40 mouse cellular contexts compared by ENCODE assay signal in genomic region chr11:120545964-120546363, GRCm38 (mm10). TPM values are rescaled to one million over a fixed set of nuclear protein-coding genes. Genes with fewer than 3 reads are reported as not detected.
DNase-seq lines count a peak whose midpoint lies in the region; ATAC-seq and TF ChIP-seq lines count a peak whose summit lies in the region.
"Had no signal": no experiment of that assay in that cellular context is flagged by ENCODE, and none has a peak within 500 bp of the region (broad histone marks: within the 10 kb centered on the region; RNA-seq: fewer than 3 reads in every experiment).

No protein-coding gene starts in this region.

- 92% methylated on average over 3 of the region's 3 CpGs for WGBS in kidney, embryonic 15.5 days
- WGBS in neural tube, embryonic 13.5 days: 96% methylated on average over 3 of the region's 3 CpGs
- 92% methylated on average over 3 of the region's 3 CpGs for WGBS in neural tube, embryonic 15.5 days
- 95% methylated on average over 3 of the region's 3 CpGs for WGBS in midbrain, postnatal 0 days

- no peak overlapping the region for H3K4me3 ChIP-seq in kidney, embryonic 15.5 days (replicated peaks)
- H3K4me3 ChIP-seq in neural tube, embryonic 13.5 days: no peak overlapping the region
- no peak overlapping the region for H3K4me3 ChIP-seq in neural tube, embryonic 15.5 days (replicated peaks)
- H3K4me3 ChIP-seq in midbrain, postnatal 0 days (ENCODE audit: low read depth, low read length): no peak overlapping the region
- H3K4me3 ChIP-seq: embryonic facial prominence, embryonic 13.5 days; forebrain, embryonic 10.5 days; forebrain, embryonic 15.5 days; heart, embryonic 10.5 days; hindbrain, embryonic 15.5 days; limb, embryonic 10.5 days; limb, embryonic 15.5 days; liver, embryonic 15.5 days had no signal

- H3K36me3 ChIP-seq in kidney, embryonic 15.5 days: peaks cover 49% of the 10 kb centered on the region
- H3K36me3 ChIP-seq in neural tube, embryonic 13.5 days: peaks cover 44% of the 10 kb centered on the region
- peaks cover 32% of the 10 kb centered on the region for H3K36me3 ChIP-seq in neural tube, embryonic 15.5 days
- H3K36me3 ChIP-seq in midbrain, postnatal 0 days (ENCODE audit: insufficient read depth, low read length): peaks cover 28% of the 10 kb centered on the region

- peak; percentile 48 for DNase-seq in gastrocnemius, adult 18-20 months (ENCODE audit: low spot score)
- no peak for DNase-seq in gastrocnemius, postnatal 25 days
- peak; percentile 60 for DNase-seq in kidney, adult 11 months
- no peak for DNase-seq in left cerebral cortex, postnatal 10 days (ENCODE audit: extremely low spot score in 1 of 2, low spot score in 2 of 2)
- no peak for DNase-seq in midbrain, postnatal 0 days (ENCODE audit: low spot score)
- DNase-seq: adrenal gland, adult 2 months; adrenal gland, postnatal 36 days; cerebellum, adult 18-20 months; cerebellum, postnatal 10 days; lung, embryonic 14.5 days; lung, postnatal 14 days; right cerebral cortex, postnatal 4 days; thymus, adult 18-20 months; thymus, postnatal 36 days had no signal

- ATAC-seq in kidney, embryonic 15.5 days (replicated peaks; ENCODE audit: low FRiP score): no peak
- no peak for ATAC-seq in neural tube, embryonic 13.5 days (ENCODE audit: low read depth)
- ATAC-seq in neural tube, embryonic 15.5 days (ENCODE audit: low FRiP score): no peak
- no peak for ATAC-seq in midbrain, postnatal 0 days (ENCODE audit: low FRiP score)
- ATAC-seq: activated CD4-positive, CD25-positive, alpha-beta regulatory T cell, adult 4 months; forebrain, embryonic 15.5 days; inflammation-experienced regulatory T-cells, adult 6 months had no signal

- H3K27ac ChIP-seq in kidney, embryonic 15.5 days: no peak overlapping the region
- no peak overlapping the region for H3K27ac ChIP-seq in neural tube, embryonic 13.5 days (replicated peaks)
- no peak overlapping the region for H3K27ac ChIP-seq in neural tube, embryonic 15.5 days (replicated peaks)
- no peak overlapping the region for H3K27ac ChIP-seq in midbrain, postnatal 0 days (ENCODE audit: low read depth, low read length)
- H3K27ac ChIP-seq: embryonic facial prominence, embryonic 13.5 days; forebrain, embryonic 10.5 days; forebrain, embryonic 15.5 days; heart, embryonic 10.5 days; hindbrain, embryonic 15.5 days; limb, embryonic 10.5 days; limb, embryonic 15.5 days; liver, embryonic 15.5 days; stomach, postnatal 0 days had no signal

- TF ChIP-seq CTCF in midbrain, postnatal 0 days (IDR thresholded peaks at IDR 0.05): no peak

- intact Hi-C loops in left cerebral cortex, postnatal 10 days (cut with DNase I): no loop called here

- H3K9me3 ChIP-seq in kidney, embryonic 15.5 days (replicated peaks): no peaks in the 10 kb centered on the region
- no peaks in the 10 kb centered on the region for H3K9me3 ChIP-seq in neural tube, embryonic 13.5 days
- no peaks in the 10 kb centered on the region for H3K9me3 ChIP-seq in neural tube, embryonic 15.5 days (replicated peaks)
- no peaks in the 10 kb centered on the region for H3K9me3 ChIP-seq in midbrain, postnatal 0 days (ENCODE audit: low read length)
- H3K9me3 ChIP-seq: embryonic facial prominence, embryonic 13.5 days; forebrain, embryonic 10.5 days; forebrain, embryonic 15.5 days; heart, embryonic 10.5 days; hindbrain, embryonic 15.5 days; limb, embryonic 10.5 days; limb, embryonic 15.5 days; liver, embryonic 15.5 days had no signal

- no peaks in the 10 kb centered on the region for H3K27me3 ChIP-seq in kidney, embryonic 15.5 days
- H3K27me3 ChIP-seq in neural tube, embryonic 13.5 days: no peaks in the 10 kb centered on the region
- H3K27me3 ChIP-seq in neural tube, embryonic 15.5 days (replicated peaks): no peaks in the 10 kb centered on the region
- H3K27me3 ChIP-seq in midbrain, postnatal 0 days (ENCODE audit: insufficient read depth, low read length): no peaks in the 10 kb centered on the region
- H3K27me3 ChIP-seq: CH12.LX; embryonic facial prominence, embryonic 13.5 days; forebrain, embryonic 15.5 days; hindbrain, embryonic 15.5 days; limb, embryonic 15.5 days; liver, embryonic 15.5 days had no signal

- H3K4me2 ChIP-seq in kidney, embryonic 15.5 days: no peak overlapping the region
- H3K4me2 ChIP-seq in neural tube, embryonic 13.5 days: no peak overlapping the region
- no peak overlapping the region for H3K4me2 ChIP-seq in neural tube, embryonic 15.5 days
- no peak overlapping the region for H3K4me2 ChIP-seq in midbrain, postnatal 0 days (ENCODE audit: low read depth, low read length, poor library complexity, severe bottlenecking)
- H3K4me2 ChIP-seq: embryonic facial prominence, embryonic 13.5 days; forebrain, embryonic 15.5 days; hindbrain, embryonic 15.5 days; limb, embryonic 15.5 days; liver, embryonic 15.5 days; lung, embryonic 14.5 days; midbrain, embryonic 11.5 days had no signal

- H3K9ac ChIP-seq in kidney, embryonic 15.5 days: no peak overlapping the region
- 0 out of 2 replicates have a peak overlapping the region, but pooled peaks have one; percentile 17 for H3K9ac ChIP-seq in neural tube, embryonic 13.5 days
- no peak overlapping the region for H3K9ac ChIP-seq in neural tube, embryonic 15.5 days (replicated peaks)
- H3K9ac ChIP-seq in midbrain, postnatal 0 days (replicated peaks; ENCODE audit: low read length, poor library complexity, severe bottlenecking): no peak overlapping the region
- H3K9ac ChIP-seq: embryonic facial prominence, embryonic 13.5 days; forebrain, embryonic 15.5 days; hindbrain, embryonic 15.5 days; limb, embryonic 15.5 days; liver, embryonic 15.5 days; lung, embryonic 14.5 days had no signal

- H3K4me1 ChIP-seq in kidney, embryonic 15.5 days: peaks cover 44% of the 10 kb centered on the region
- H3K4me1 ChIP-seq in neural tube, embryonic 13.5 days (replicated peaks): peaks cover 33% of the 10 kb centered on the region
- H3K4me1 ChIP-seq in neural tube, embryonic 15.5 days: peaks cover 41% of the 10 kb centered on the region
- H3K4me1 ChIP-seq in midbrain, postnatal 0 days (ENCODE audit: insufficient read depth, low read length): peaks cover 14% of the 10 kb centered on the region

RNA-seq across cellular contexts. Expression of gene Mcrip1, which starts 3.6 kb away (rescaled TPM):
- 10 to 100 TPM; 18.4 to 22.7 TPM for total RNA-seq in gastrocnemius, adult 18-20 months (2021)
- 10 to 100 TPM; 21.4 to 23.7 TPM for total RNA-seq in gastrocnemius, postnatal 25 days (2021)
- 199 and 212 TPM in 2 replicates for polyA plus RNA-seq in kidney, embryonic 15.5 days (2015; fragmentation: Nextera tagmentation; extraction: Ambion mirVana)
- 201 and 236 TPM in 2 replicates for polyA plus RNA-seq in neural tube, embryonic 13.5 days (2015; fragmentation: Nextera tagmentation; extraction: Ambion mirVana)
- 229 and 235 TPM in 2 replicates for polyA plus RNA-seq in neural tube, embryonic 15.5 days (2015; fragmentation: Nextera tagmentation; extraction: Ambion mirVana)
- 100 to 1,000 TPM; 103 to 110 TPM for total RNA-seq in left cerebral cortex, postnatal 10 days (2021)
- total RNA-seq in midbrain, postnatal 0 days (2014; rRNA removed): 132 and 138 TPM in 2 replicates
- 243 and 270 TPM in 2 replicates for polyA plus RNA-seq in midbrain, postnatal 0 days (2015; fragmentation: Nextera tagmentation; extraction: Ambion mirVana)

RNA-seq across cellular contexts. Expression of gene Ppp1r27, which starts 5.0 kb away (rescaled TPM):
- total RNA-seq in gastrocnemius, adult 18-20 months (2021): 100 to 1,000 TPM; 140 to 577 TPM
- 100 to 1,000 TPM in 1 of 2 experiments, 10 to 100 TPM in 1; 92.3 to 377 TPM for total RNA-seq in gastrocnemius, postnatal 25 days (2021)
- polyA plus RNA-seq in kidney, embryonic 15.5 days (2015; fragmentation: Nextera tagmentation; extraction: Ambion mirVana): 0.49 and 1.4 TPM in 2 replicates
- not detected in 2 replicates for polyA plus RNA-seq in neural tube, embryonic 13.5 days (2015; fragmentation: Nextera tagmentation; extraction: Ambion mirVana)
- polyA plus RNA-seq in neural tube, embryonic 15.5 days (2015; fragmentation: Nextera tagmentation; extraction: Ambion mirVana): 0.69 and 14.1 TPM in 2 replicates
- total RNA-seq in left cerebral cortex, postnatal 10 days (2021): not detected
- not detected in 2 replicates for total RNA-seq in midbrain, postnatal 0 days (2014; rRNA removed)
- not detected in 2 replicates for polyA plus RNA-seq in midbrain, postnatal 0 days (2015; fragmentation: Nextera tagmentation; extraction: Ambion mirVana)
- total RNA-seq: CH12.LX; common myeloid progenitor, adult 5-6 weeks; ES-E14; granulocyte monocyte progenitor cell, adult 5-6 weeks; hematopoietic stem cell, adult 5-6 weeks; layer of hippocampus, adult 8-10 months; layer of hippocampus, postnatal 25 days had no signal
- polyA plus RNA-seq: activated CD4-positive, CD25-positive, alpha-beta regulatory T cell, adult 4 months; brain, embryonic 14.5 days; embryonic facial prominence, embryonic 13.5 days; forebrain, embryonic 10.5 days; frontal cortex, adult 2 months; heart, embryonic 10.5 days; hindbrain, embryonic 15.5 days; inflammation-experienced regulatory T-cells, adult 6 months; lung, embryonic 14.5 days; midbrain, embryonic 11.5 days; spleen, adult 2 months; stomach, postnatal 0 days had no signal

RNA-seq across cellular contexts. Expression of gene Gcgr, which starts 15.5 kb away (rescaled TPM):
- total RNA-seq in gastrocnemius, adult 18-20 months (2021): under 1 TPM in 1 of 2 experiments, not detected in 1; 0.45 TPM
- under 1 TPM in 1 of 2 experiments, not detected in 1; 0.31 TPM for total RNA-seq in gastrocnemius, postnatal 25 days (2021)
- 2.4 and 2.6 TPM in 2 replicates for polyA plus RNA-seq in kidney, embryonic 15.5 days (2015; fragmentation: Nextera tagmentation; extraction: Ambion mirVana)
- polyA plus RNA-seq in neural tube, embryonic 13.5 days (2015; fragmentation: Nextera tagmentation; extraction: Ambion mirVana): 0.20 and 0.28 TPM in 2 replicates
- 0.26 and 0.41 TPM in 2 replicates for polyA plus RNA-seq in neural tube, embryonic 15.5 days (2015; fragmentation: Nextera tagmentation; extraction: Ambion mirVana)
- under 1 TPM in 1 of 2 experiments, not detected in 1; 0.26 TPM for total RNA-seq in left cerebral cortex, postnatal 10 days (2021)
- 0.60 TPM in 1 of 2 replicates, not detected in the other for total RNA-seq in midbrain, postnatal 0 days (2014; rRNA removed)
- polyA plus RNA-seq in midbrain, postnatal 0 days (2015; fragmentation: Nextera tagmentation; extraction: Ambion mirVana): 0.17 and 0.21 TPM in 2 replicates
- total RNA-seq: common myeloid progenitor, adult 5-6 weeks; granulocyte monocyte progenitor cell, adult 5-6 weeks; hematopoietic stem cell, adult 5-6 weeks had no signal
- polyA plus RNA-seq: activated CD4-positive, CD25-positive, alpha-beta regulatory T cell, adult 4 months; C2C12; inflammation-experienced regulatory T-cells, adult 6 months; midbrain, embryonic 11.5 days had no signal

RNA-seq across cellular contexts. Expression of gene P4hb, which starts 27.1 kb away (rescaled TPM):
- 100 to 1,000 TPM; 188 to 221 TPM for total RNA-seq in gastrocnemius, adult 18-20 months (2021)
- total RNA-seq in gastrocnemius, postnatal 25 days (2021): 100 to 1,000 TPM; 192 to 198 TPM
- 718 and 736 TPM in 2 replicates for polyA plus RNA-seq in kidney, embryonic 15.5 days (2015; fragmentation: Nextera tagmentation; extraction: Ambion mirVana)
- polyA plus RNA-seq in neural tube, embryonic 13.5 days (2015; fragmentation: Nextera tagmentation; extraction: Ambion mirVana): 329 and 382 TPM in 2 replicates
- polyA plus RNA-seq in neural tube, embryonic 15.5 days (2015; fragmentation: Nextera tagmentation; extraction: Ambion mirVana): 282 and 351 TPM in 2 replicates
- 100 to 1,000 TPM; 136 to 138 TPM for total RNA-seq in left cerebral cortex, postnatal 10 days (2021)
- total RNA-seq in midbrain, postnatal 0 days (2014; rRNA removed): 161 and 165 TPM in 2 replicates
- 191 and 209 TPM in 2 replicates for polyA plus RNA-seq in midbrain, postnatal 0 days (2015; fragmentation: Nextera tagmentation; extraction: Ambion mirVana)

RNA-seq across cellular contexts. Expression of gene Arhgdia, which starts 35.5 kb away (rescaled TPM):
- total RNA-seq in gastrocnemius, adult 18-20 months (2021): 10 to 100 TPM; 71.0 to 89.8 TPM
- 10 to 100 TPM; 80.1 to 95.2 TPM for total RNA-seq in gastrocnemius, postnatal 25 days (2021)
- polyA plus RNA-seq in kidney, embryonic 15.5 days (2015; fragmentation: Nextera tagmentation; extraction: Ambion mirVana): 588 and 644 TPM in 2 replicates
- polyA plus RNA-seq in neural tube, embryonic 13.5 days (2015; fragmentation: Nextera tagmentation; extraction: Ambion mirVana): 529 and 543 TPM in 2 replicates
- 488 and 542 TPM in 2 replicates for polyA plus RNA-seq in neural tube, embryonic 15.5 days (2015; fragmentation: Nextera tagmentation; extraction: Ambion mirVana)
- total RNA-seq in left cerebral cortex, postnatal 10 days (2021): 100 to 1,000 TPM; 406 to 417 TPM
- total RNA-seq in midbrain, postnatal 0 days (2014; rRNA removed): 233 and 286 TPM in 2 replicates
- 390 and 417 TPM in 2 replicates for polyA plus RNA-seq in midbrain, postnatal 0 days (2015; fragmentation: Nextera tagmentation; extraction: Ambion mirVana)

Comparison
In these comparisons a context has a peak if more than half of its experiments do, and no peak if none do; other contexts are left out.
1. DNase-seq: peak in gastrocnemius, adult 18-20 months (single experiment) and kidney, adult 11 months (single experiment); none in gastrocnemius, postnatal 25 days (single experiment), left cerebral cortex, postnatal 10 days (0 of 2) and midbrain, postnatal 0 days (single experiment).
2. RNA of gene Ppp1r27, which starts 5.0 kb away (total RNA-seq): 140 to 577 TPM in gastrocnemius, adult 18-20 months and 92.3 to 377 TPM in gastrocnemius, postnatal 25 days; not detected in left cerebral cortex, postnatal 10 days and not detected in midbrain, postnatal 0 days; every median in the first group is over 10 times any median in the second.